Mouse (Mus musculus): ENCODE measurements around the gene Gba.

Gba gene

GRCm38 (mm10) chr3:89202253-89203141, at the start of gene Gba:
Gene Gba, plus strand, starts transcription at chr3:89202928.
- WGBS = 18% methylated on average over 13 of the region's 13 CpGs

- WGBS = 85% methylated on average over 8 of the region's 8 CpGs
Measured at GRCm38 (mm10) chr3:89156951-89157350, 45.8 kb upstream of the Gba start.

- 15% methylated on average over 7 of the region's 7 CpGs for WGBS
Measured at GRCm38 (mm10) chr3:89158651-89159050, 44.1 kb upstream of the Gba start.

DNA sequence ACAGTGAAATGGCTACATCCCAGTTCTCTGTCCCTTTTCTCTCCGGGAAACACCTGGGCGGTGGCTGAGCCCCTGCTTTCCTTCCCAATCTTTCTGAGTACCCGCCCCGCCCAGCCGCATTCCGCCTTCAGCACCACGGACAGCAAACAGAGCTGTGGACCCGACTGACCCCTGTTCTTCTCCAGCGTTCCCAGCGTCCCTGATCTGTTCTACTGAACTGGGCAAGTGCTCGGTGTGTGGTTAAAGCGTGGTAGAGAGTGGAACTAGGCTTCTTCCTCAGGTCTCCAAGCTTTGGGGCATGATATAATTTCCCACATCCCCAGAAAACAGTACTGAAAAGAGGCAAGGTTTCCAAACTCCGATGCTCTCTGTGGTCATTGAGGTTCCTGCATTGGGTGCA, 43.5 kb upstream of the Gba start:
- 3% methylated on average over 13 of the region's 13 CpGs for WGBS

DNA sequence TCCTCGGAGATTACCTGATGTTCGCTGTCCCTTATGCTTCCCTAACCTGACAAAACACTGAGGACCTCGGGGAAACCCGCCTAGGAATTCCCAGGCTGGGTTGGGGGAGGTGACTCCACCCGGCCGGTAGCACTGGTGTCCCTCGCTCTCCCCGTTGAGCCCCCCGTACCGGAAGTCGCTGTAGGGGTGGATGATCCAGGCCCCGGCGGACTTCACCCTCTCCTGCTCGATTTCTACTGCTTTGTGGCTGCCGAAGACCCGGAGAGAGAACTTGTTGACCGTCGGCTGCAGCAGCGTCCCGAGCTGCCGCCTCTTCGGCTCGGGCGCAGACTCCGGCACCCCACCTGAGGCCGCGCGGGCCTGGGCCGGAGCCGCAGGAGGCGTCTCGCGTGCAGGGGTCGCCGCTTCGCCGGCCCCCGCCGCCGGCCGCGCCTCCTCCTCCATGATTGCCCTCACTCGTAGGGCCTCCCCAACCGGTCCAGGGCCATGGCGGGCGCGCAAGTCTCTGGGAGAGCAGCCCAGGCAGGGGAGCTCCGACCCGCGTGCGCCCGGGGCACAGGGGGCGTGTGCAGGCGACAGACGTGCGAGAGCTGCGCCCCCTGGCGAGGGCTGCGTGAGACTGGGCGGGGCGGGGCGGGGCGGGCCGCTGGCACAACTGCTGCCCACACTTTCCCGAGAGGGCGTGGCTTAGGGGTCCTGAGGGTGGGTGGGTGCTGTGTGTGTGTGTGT, 42.9 kb upstream of the Gba start, which contains the start of gene Hcn3:
Gene Hcn3, minus strand, starts transcription at position 581 of the 729 bp plus-strand sequence.
- WGBS = 1% methylated on average over 64 of the region's 66 CpGs

DNA sequence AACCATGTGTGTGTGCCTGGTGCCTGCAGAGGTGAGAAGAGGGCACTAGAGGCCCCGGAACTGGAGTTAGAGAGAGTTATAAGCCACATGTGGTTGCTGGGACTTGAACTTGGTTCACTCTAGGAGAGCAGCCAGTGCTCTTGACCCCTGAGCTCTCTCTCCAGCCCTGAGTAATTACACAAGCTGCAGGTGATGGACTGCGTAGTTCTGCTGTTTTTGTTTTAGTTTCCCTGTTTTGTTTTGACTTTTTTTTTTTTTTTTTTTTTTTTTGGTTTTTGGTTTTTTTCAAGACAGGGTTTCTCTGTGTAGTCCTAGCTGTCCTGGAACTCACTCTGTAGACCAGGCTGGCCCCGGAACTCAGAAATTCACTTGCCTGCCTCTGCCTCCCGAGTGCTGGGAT, 40.9 kb upstream of the Gba start:
- 81% methylated on average over 4 of the region's 4 CpGs for WGBS

GRCm38 (mm10) chr3:89163123-89163522, 39.6 kb upstream of the Gba start:
- WGBS = 80% methylated on average over 1 of the region's 1 CpGs

DNA sequence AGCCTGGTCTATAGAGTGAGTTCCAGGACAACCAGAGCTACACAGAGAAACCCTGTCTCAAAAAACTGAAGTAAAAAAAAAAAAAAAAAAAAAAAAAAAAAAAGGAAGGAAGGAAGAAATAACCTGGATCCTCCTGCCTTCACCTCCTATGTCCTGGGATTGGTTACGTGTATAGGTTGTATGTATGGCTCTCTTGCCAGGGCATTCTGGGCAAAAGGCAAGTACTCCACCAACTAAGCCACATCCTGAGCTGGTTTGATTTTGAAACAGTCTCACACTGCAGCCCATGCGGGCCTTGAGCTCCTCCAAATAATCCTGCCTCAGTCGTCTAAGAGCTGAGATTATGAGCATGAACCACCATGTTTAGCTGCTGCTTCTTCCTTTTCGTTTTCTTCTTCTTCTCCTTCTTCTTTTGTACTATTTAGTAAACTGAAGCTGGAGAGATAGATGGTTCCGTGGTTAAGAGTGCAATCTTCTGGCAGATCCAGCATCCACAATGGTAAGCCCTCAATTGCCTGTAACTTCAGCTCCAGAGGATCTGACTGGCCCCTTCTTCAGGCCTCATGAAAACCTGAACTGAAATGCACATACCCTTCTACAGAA, 39.0 kb upstream of the Gba start:
- WGBS = 66% methylated on average over 5 of the region's 5 CpGs

- WGBS = under 1% methylated on average over 74 of the region's 79 CpGs
Measured at GRCm38 (mm10) chr3:89164506-89165267, 38.0 kb upstream of the Gba start, which contains the start of gene Clk2. Gene Clk2, plus strand, starts transcription at chr3:89164795.

DNA sequence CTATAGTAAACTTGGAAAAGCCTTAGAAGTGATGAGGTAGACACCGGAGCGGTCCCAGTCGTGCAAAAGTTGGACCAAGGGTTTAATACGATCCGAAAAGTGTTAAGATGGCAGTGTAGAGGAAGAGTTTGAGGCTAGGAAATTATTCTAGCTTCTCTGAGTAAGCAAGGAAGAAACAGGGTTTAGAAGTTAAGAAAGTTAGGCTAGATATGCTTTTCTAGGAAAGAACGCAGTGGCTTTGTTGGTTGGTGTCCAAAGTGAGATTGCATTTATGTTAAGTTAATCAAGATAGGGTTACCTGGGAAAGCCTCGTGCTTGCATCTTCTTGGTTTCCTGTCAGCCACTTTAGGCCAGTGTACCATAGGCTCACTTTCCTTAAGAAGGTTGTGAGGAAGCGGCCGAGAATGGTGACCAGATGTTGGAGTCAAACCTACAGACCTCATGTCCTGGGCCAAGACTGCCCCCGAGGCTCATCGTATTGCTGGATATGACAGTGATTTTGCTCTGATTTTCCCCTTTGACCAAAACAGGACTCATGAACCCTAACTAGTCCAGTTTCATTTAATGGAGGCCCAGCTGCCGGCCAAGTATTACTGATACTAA, 37.4 kb upstream of the Gba start:
- WGBS = 16% methylated on average over 12 of the region's 12 CpGs

DNA sequence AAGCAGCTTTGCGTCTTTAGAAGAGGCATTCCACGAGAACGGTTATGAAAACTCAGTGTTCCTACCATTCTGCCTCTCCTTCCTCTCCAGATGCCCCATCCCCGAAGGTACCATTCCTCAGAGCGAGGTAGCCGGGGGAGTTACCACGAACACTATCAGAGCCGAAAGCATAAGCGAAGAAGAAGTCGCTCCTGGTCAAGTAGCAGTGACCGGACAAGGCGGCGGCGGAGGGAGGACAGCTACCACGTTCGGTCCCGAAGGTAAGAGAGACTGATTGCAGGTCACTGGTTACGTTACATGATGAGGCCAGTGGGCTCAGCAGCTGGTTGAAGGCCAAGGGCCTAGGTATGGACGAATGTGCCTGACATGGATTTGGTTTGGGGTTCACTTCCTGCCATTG, 35.8 kb upstream of the Gba start:
- 90% methylated on average over 19 of the region's 19 CpGs for WGBS

- whole genome bisulfite sequencing = 92% methylated on average over 11 of the region's 11 CpGs
Measured at GRCm38 (mm10) chr3:89174844-89175243, 27.9 kb upstream of the Gba start.

DNA sequence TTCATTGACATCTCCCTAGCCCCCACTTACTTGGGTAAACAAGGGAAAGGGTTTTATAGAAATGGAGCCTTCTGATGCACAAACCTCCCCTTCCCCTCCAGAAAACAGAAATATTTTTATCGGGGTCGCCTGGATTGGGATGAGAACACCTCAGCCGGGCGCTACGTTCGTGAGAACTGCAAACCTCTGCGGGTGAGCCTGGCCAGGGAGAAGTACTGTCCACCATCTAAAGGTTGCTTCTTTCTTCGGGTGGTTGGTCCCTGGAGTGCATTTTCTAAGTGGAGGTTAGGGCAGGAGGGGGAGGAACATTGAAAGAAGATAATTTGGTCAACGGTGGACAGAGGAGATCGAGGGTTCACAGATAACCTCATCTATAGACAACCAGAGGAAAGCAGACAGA, 27.2 kb upstream of the Gba start:
- WGBS = 91% methylated on average over 10 of the region's 10 CpGs

GRCm38 (mm10) chr3:89176421-89176820, 26.3 kb upstream of the Gba start:
- 85% methylated on average over 7 of the region's 7 CpGs for WGBS

DNA sequence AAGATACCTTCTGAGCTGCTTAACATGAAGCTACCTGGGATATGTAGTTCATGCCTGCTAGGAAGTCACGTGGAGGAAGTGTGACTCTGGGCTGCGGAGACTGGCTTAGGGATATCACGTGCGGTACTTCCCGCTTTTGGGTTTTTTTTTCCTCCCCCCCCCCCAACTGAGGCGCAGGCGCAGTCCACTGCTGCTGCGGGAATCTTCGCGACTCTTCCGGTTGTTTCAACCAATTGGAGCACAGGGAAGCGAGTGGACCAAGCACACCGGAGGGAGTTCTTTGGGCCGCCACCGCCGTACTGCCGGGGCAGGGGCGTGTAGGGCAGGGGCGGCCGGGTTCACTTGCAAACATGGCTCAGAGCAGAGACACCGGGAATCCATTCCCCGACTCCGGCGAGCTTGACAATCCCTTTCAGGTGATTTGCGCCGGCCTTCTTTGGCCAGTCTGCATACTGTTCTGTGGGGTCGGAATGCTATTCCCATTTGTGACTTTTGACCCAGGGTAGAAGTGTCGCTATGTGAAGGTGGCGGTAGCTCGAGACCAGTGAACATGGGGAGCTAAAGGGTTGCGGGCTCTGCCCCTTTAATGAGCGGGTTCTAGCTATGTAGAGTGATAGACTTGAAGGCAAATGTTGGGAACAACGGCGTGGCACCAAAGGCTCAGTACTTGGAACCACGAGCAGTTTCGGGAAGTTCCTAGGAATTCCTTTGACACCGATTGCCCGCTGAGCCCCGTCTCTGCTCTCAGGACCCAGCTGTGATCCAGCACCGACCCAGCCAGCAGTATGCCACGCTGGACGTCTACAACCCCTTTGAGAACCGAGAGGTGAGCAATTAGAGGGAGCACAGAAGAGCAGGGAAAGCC, 25.3 kb upstream of the Gba start, which contains the start of gene Scamp3:
Gene Scamp3, plus strand, starts transcription at position 232 of the 865 bp plus-strand sequence.
- WGBS = 0% methylated on average over 43 of the region's 43 CpGs

- WGBS = 5% methylated on average over 6 of the region's 6 CpGs
Measured at GRCm38 (mm10) chr3:89178107-89178385, 24.7 kb upstream of the Gba start.

GRCm38 (mm10) chr3:89179056-89179455, 23.7 kb upstream of the Gba start:
- whole genome bisulfite sequencing = 89% methylated on average over 11 of the region's 11 CpGs

- WGBS = 92% methylated on average over 27 of the region's 27 CpGs
Measured at GRCm38 (mm10) chr3:89181749-89182500, 20.8 kb upstream of the Gba start.

DNA sequence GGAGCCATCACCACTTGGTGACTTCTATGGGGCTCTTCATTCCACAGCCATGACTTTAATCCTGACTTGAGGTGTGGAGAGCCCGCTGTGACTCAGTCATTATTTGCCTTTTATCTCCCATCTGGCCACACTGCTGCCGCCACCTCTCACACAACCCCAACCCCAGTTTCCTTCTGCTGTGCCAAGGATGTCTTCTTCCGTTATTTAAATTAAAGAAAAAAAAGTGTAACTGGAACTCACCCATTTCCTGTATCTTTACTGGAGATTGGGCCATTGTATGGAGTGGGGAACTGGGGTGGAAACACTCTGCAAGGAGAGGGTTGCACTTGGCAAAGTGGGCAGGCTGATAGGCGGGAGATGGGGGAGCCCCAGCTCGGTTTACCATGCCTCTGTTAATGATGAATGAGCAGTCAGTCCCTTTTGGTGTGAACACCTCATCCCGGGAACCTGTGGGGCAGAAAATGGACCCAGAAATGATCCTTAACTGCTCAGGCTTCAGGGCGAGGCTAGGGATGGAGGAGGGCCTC, 20.1 kb upstream of the Gba start:
- WGBS = 42% methylated on average over 7 of the region's 7 CpGs

All from cerebral cortex, adult 2 months (tissue).